Mouse (Mus musculus): ENCODE data around the gene Mcm3ap. TPM values are rescaled to one million over a fixed set of nuclear protein-coding genes. Genes with fewer than 3 reads are reported as not detected.

Mcm3ap gene
- polyA plus RNA-seq, 1 experiment from 2014 or later: 18.0 TPM

DNA sequence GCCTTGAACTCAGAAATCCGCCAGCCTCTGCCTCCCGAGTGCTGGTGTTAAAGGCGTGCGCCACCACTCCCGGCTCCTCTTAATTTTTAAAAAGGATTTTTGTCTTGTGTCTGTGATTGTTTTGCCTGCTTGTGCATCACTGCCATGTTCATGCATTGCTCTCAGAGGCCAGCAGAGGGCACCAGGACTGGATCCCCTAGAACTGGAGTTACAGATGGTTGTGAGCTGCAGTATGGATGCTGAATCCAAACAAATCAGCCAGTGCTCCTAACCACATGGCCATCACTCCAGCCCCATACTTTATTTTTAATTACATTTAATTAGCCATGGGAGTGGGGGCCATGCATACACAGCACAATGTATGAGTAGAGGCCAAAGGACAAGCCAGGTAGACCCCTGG, 13.4 kb upstream of the Mcm3ap start:
- H3K4me1 ChIP-seq (replicated peaks): no peaks in the 10 kb centered on the region
- H3K36me3 ChIP-seq (replicated peaks): no peaks in the 10 kb centered on the region
- H3K4me2 ChIP-seq: no peak overlapping the region
- no peaks in the 10 kb centered on the region for H3K9me3 ChIP-seq (replicated peaks)
- no peak for ATAC-seq (ENCODE audit: insufficient read depth)
- no peak overlapping the region for H3K27ac ChIP-seq (replicated peaks)
- H3K4me3 ChIP-seq (replicated peaks): no peak overlapping the region
- WGBS (ENCODE audit: insufficient replicate concordance): 38% methylated on average over 5 of the region's 5 CpGs
- no peak overlapping the region for H3K9ac ChIP-seq
- no peaks in the 10 kb centered on the region for H3K27me3 ChIP-seq

DNA sequence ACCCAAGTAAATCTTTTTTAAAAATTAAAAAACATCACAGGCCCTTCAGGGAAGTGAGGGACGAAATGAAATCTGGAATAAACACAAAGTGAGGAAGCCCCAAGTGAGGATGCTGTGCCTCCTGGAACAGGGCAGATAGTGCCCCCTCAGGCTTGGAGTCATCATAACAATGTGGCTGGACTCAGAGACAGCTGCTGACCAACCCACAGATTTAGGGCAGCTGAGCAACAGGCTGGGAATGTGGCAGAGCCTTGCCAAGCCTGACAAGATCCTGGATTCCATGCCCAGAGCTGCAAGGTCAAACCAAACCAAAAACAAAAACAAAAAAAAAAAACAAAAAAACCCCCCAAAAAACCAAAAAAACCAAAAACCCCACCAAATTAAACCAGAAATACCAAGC, 7.5 kb upstream of the Mcm3ap start:
- Histone ChIP-seq H3K4me1 (replicated peaks) (no peaks in the 10 kb centered on the region), H3K27ac (replicated peaks) (no peak overlapping the region)
- ATAC-seq (ENCODE audit: insufficient read depth): no peak

DNA sequence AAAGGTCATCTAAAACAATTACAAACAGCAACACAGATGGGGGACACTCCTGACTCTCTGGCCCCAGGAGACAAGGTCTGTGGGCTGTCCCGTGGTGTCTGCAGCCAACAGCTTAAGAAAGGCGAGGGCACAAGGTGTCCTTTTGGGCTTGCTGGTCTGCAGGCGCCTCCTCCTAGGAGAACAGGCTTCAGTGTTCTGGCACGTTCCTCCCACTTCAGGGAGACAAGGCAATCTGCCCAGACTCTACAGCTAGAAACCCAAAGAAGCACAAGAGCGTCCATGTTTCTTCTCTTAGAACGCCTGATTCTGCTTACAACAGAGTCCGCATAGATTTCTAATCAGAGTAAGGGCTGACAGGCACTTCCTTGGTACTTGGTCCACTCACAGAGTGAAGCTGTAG, 6.4 kb upstream of the Mcm3ap start:
- Histone ChIP-seq H3K36me3 (replicated peaks) (0 out of 2 replicates have a peak, but pooled peaks cover 3% of the 10 kb centered on the region), H3K4me1 (replicated peaks) (no peaks in the 10 kb centered on the region), H3K9ac (no peak overlapping the region), H3K27ac (replicated peaks) (no peak overlapping the region), H3K4me3 (replicated peaks) (no peak overlapping the region), H3K27me3 (no peaks in the 10 kb centered on the region), H3K4me2 (no peak overlapping the region), H3K9me3 (replicated peaks) (no peaks in the 10 kb centered on the region)
- ATAC-seq (ENCODE audit: insufficient read depth): no peak
- WGBS (ENCODE audit: insufficient replicate concordance): 78% methylated on average over 7 of the region's 7 CpGs

More for the DNA sequence above, 7.5 kb upstream of the Mcm3ap start:
- Histone ChIP-seq H3K4me2 (no peak overlapping the region), H3K9ac (no peak overlapping the region), H3K27me3 (no peaks in the 10 kb centered on the region), H3K9me3 (replicated peaks) (no peaks in the 10 kb centered on the region), H3K4me3 (replicated peaks) (no peak overlapping the region), H3K36me3 (replicated peaks) (0 out of 2 replicates have a peak, but pooled peaks cover 3% of the 10 kb centered on the region)
- WGBS (ENCODE audit: insufficient replicate concordance): 68% methylated on average over 1 of the region's 1 CpGs

DNA sequence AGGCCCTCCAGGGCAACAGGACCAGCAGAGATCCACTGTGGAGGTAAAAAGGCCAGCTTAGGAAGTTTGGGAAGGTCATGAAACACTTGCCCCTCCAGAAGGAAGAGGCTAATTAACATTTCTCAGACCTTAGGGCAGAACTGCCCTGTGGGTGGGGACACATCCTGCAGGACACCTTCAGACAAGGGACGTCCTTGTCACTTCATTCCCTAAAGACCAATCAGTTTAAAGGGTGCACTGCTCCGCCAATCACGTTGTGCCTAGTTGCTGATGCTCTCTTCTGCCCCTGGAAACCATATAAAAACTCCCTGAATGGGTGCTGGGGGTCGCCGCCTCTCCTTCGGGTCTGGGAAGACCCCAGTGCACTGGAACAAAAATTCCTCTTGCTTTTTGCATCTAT, 6.0 kb upstream of the Mcm3ap start:
- H3K9ac ChIP-seq: no peak overlapping the region
- H3K4me3 ChIP-seq (replicated peaks): no peak overlapping the region
- 0 out of 2 replicates have a peak, but pooled peaks cover 3% of the 10 kb centered on the region for H3K36me3 ChIP-seq (replicated peaks)
- H3K27me3 ChIP-seq: no peaks in the 10 kb centered on the region
- ATAC-seq (ENCODE audit: insufficient read depth): no peak
- H3K27ac ChIP-seq (replicated peaks): no peak overlapping the region
- no peaks in the 10 kb centered on the region for H3K9me3 ChIP-seq (replicated peaks)
- WGBS (ENCODE audit: insufficient replicate concordance): 84% methylated on average over 6 of the region's 6 CpGs
- H3K4me1 ChIP-seq (replicated peaks): peaks cover 3% of the 10 kb centered on the region
- H3K4me2 ChIP-seq: no peak overlapping the region

GRCm38 (mm10) chr10:76473759-76474158, 5.0 kb downstream of the Mcm3ap start:
- Histone ChIP-seq H3K9ac (no peak overlapping the region), H3K4me1 (replicated peaks) (peaks cover 17% of the 10 kb centered on the region), H3K36me3 (replicated peaks) (peaks cover 78% of the 10 kb centered on the region), H3K4me3 (replicated peaks) (no peak overlapping the region), H3K9me3 (replicated peaks) (no peaks in the 10 kb centered on the region), H3K4me2 (no peak overlapping the region), H3K27me3 (no peaks in the 10 kb centered on the region), H3K27ac (replicated peaks) (no peak overlapping the region)
- WGBS (ENCODE audit: insufficient replicate concordance): 83% methylated on average over 5 of the region's 5 CpGs
- ATAC-seq (ENCODE audit: insufficient read depth): no peak

DNA sequence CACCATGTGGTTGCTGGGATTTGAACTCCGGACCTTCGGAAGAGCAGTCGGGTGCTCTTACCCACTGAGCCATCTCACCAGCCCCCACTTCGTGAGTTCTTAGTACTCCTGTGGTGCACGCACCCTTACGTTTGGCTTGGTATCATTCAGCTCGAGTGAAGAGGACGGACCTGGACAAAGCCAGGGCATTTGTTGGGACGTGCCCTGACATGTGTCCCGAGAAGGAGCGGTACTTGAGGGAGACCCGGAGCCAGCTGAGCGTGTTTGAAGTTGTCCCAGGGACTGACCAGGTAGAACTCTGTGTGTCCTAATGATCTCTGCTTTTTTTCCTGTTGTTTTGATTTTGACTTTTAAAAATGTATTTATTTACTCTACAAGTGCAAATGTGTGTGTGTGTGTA, 12.1 kb downstream of the Mcm3ap start:
- no peak for ATAC-seq (ENCODE audit: insufficient read depth)
- Histone ChIP-seq H3K4me2 (no peak overlapping the region), H3K4me3 (replicated peaks) (no peak overlapping the region), H3K36me3 (replicated peaks) (peaks cover 98% of the 10 kb centered on the region), H3K27me3 (no peaks in the 10 kb centered on the region), H3K9ac (no peak overlapping the region), H3K9me3 (replicated peaks) (no peaks in the 10 kb centered on the region), H3K4me1 (replicated peaks) (no peaks in the 10 kb centered on the region), H3K27ac (replicated peaks) (no peak overlapping the region)
- 83% methylated on average over 13 of the region's 13 CpGs for WGBS (ENCODE audit: insufficient replicate concordance)

DNA sequence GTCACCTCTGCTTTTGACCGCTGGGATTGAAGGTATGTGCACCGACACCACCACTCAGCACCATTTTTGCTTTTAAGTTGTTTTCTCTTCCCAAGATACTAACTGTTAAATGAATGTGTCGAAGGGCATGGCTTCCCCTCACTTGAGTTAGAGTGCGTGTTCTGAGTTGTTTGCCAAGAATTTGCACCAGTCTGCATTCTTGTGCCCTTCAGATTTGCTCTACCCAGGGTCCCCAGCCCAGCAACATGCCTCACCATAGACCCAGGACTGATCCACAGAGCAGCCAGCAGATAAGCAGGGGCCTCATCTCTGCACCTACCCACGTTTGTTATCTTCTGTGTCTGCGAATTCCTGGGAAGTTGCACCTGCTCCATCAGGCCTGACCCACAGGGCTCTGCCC, 12.8 kb downstream of the Mcm3ap start:
- WGBS (ENCODE audit: insufficient replicate concordance): 68% methylated on average over 6 of the region's 6 CpGs
- H3K4me1 ChIP-seq (replicated peaks): no peaks in the 10 kb centered on the region
- no peak overlapping the region for H3K9ac ChIP-seq
- ATAC-seq (ENCODE audit: insufficient read depth): no peak
- no peaks in the 10 kb centered on the region for H3K9me3 ChIP-seq (replicated peaks)
- H3K4me3 ChIP-seq (replicated peaks): no peak overlapping the region
- H3K4me2 ChIP-seq: no peak overlapping the region
- no peak overlapping the region for H3K27ac ChIP-seq (replicated peaks)
- H3K36me3 ChIP-seq (replicated peaks): peaks cover 98% of the 10 kb centered on the region
- no peaks in the 10 kb centered on the region for H3K27me3 ChIP-seq

- Histone ChIP-seq H3K27ac (replicated peaks) (no peak overlapping the region), H3K4me1 (replicated peaks) (peaks cover 10% of the 10 kb centered on the region), H3K9me3 (replicated peaks) (no peaks in the 10 kb centered on the region), H3K9ac (no peak overlapping the region), H3K27me3 (no peaks in the 10 kb centered on the region), H3K4me3 (replicated peaks) (no peak overlapping the region), H3K4me2 (no peak overlapping the region), H3K36me3 (replicated peaks) (peaks cover 99% of the 10 kb centered on the region)
- no peak for ATAC-seq (ENCODE audit: insufficient read depth)
- WGBS (ENCODE audit: insufficient replicate concordance): 62% methylated on average over 2 of the region's 2 CpGs
Measured at GRCm38 (mm10) chr10:76486302-76486701, 17.6 kb downstream of the Mcm3ap start.

- Histone ChIP-seq H3K4me3 (replicated peaks) (no peak overlapping the region), H3K4me1 (replicated peaks) (peaks cover 10% of the 10 kb centered on the region), H3K4me2 (no peak overlapping the region), H3K27me3 (no peaks in the 10 kb centered on the region), H3K36me3 (replicated peaks) (peaks cover 95% of the 10 kb centered on the region), H3K9me3 (replicated peaks) (no peaks in the 10 kb centered on the region), H3K27ac (replicated peaks) (0 out of 2 replicates have a peak overlapping the region, but pooled peaks have one; percentile 14), H3K9ac (no peak overlapping the region)
- WGBS (ENCODE audit: insufficient replicate concordance): 34% methylated on average over 8 of the region's 8 CpGs
- ATAC-seq (ENCODE audit: insufficient read depth): peak; percentile 56
Measured at GRCm38 (mm10) chr10:76488265-76488664, 19.5 kb downstream of the Mcm3ap start.

- WGBS (ENCODE audit: insufficient replicate concordance): 57% methylated on average over 15 of the region's 15 CpGs
- Histone ChIP-seq H3K27ac (replicated peaks) (no peak overlapping the region), H3K4me3 (replicated peaks) (no peak overlapping the region), H3K4me2 (no peak overlapping the region), H3K27me3 (no peaks in the 10 kb centered on the region), H3K4me1 (replicated peaks) (peaks cover 13% of the 10 kb centered on the region), H3K9ac (no peak overlapping the region), H3K9me3 (replicated peaks) (no peaks in the 10 kb centered on the region), H3K36me3 (replicated peaks) (peaks cover 94% of the 10 kb centered on the region)
- ATAC-seq (ENCODE audit: insufficient read depth): no peak
Measured at GRCm38 (mm10) chr10:76489205-76489604, 20.5 kb downstream of the Mcm3ap start.

DNA sequence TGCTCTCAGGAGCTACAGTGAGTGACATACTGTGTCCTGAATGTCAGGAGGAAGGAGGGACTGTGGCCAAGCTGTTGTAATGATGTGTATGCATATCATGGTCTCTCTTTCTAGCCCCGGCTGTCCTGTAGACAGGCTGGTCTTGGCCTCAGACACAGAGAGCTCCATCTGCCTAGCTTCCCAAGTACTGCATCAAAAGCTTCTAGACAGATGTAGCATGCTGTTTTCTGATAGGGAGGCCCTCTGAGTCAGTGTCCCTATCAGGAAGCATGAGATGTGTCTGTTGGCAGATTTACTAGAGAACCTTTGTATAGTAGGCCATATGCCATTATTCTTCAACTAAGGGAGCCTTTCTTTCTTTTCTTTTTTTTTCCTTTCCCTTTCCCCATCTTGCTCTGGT, 24.8 kb downstream of the Mcm3ap start:
- ATAC-seq (ENCODE audit: insufficient read depth): 0 out of 2 replicates have a peak, but pooled peaks have one; percentile 62
- Histone ChIP-seq H3K36me3 (replicated peaks) (peaks cover 83% of the 10 kb centered on the region), H3K9ac (no peak overlapping the region)

DNA sequence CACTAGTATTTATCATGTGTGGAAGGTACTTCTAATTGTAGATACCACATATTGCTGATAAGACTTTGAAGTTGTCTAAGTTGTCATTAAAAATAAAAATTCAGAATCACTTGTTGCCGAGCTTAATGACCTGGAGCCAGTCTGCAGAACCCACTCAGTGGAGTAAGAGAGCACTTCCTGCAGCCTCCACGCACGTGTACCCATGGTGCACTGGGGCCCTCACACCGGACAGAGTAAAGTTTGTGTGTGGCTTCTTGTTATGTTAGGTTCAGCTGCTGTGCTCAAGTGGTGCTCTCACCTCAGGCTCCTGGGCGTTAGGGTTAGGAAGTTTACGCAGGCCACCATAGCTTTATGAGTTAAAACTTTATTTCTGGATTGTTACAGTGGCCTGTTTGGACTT, 26.8 kb downstream of the Mcm3ap start:
- no peaks in the 10 kb centered on the region for H3K27me3 ChIP-seq
- no peak for ATAC-seq (ENCODE audit: insufficient read depth)
- H3K36me3 ChIP-seq (replicated peaks): peaks cover 83% of the 10 kb centered on the region
- H3K4me2 ChIP-seq: no peak overlapping the region
- H3K27ac ChIP-seq (replicated peaks): no peak overlapping the region
- H3K9ac ChIP-seq: no peak overlapping the region
- WGBS (ENCODE audit: insufficient replicate concordance): 72% methylated on average over 6 of the region's 6 CpGs
- no peak overlapping the region for H3K4me3 ChIP-seq (replicated peaks)
- H3K4me1 ChIP-seq (replicated peaks): 0 out of 2 replicates have a peak, but pooled peaks cover 9% of the 10 kb centered on the region
- no peaks in the 10 kb centered on the region for H3K9me3 ChIP-seq (replicated peaks)

More for the DNA sequence above, 24.8 kb downstream of the Mcm3ap start:
- no peaks in the 10 kb centered on the region for H3K9me3 ChIP-seq (replicated peaks)
- no peaks in the 10 kb centered on the region for H3K27me3 ChIP-seq
- H3K4me3 ChIP-seq (replicated peaks): no peak overlapping the region
- 30% methylated on average over 1 of the region's 1 CpGs for WGBS (ENCODE audit: insufficient replicate concordance)
- H3K4me1 ChIP-seq (replicated peaks): 0 out of 2 replicates have a peak, but pooled peaks cover 10% of the 10 kb centered on the region
- H3K27ac ChIP-seq (replicated peaks): no peak overlapping the region
- no peak overlapping the region for H3K4me2 ChIP-seq

Measured in liver, embryonic 15.5 days (tissue).